Mouse (Mus musculus): ENCODE results near the gene A730061H03Rik.

The A730061H03Rik gene

DNA sequence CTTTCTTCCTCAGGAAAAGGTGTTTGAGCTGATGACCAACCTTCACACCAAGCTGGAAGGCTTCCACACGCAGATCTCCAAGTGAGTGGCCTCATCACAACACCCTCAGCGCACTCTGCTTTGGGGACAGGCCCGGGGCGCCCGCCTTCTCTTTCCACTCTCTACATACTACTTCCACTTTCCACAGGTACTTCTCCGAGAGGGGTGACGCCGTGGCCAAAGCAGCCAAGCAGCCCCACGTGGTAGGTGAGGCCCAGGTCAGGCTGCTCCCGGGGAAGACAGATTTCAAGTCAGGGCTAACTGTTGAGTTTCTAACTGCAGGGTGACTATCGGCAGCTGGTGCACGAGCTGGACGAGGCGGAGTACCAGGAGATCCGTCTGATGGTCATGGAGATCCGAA is 20.5 kb upstream of the A730061H03Rik start:
- DNase-seq = no peak

DNA sequence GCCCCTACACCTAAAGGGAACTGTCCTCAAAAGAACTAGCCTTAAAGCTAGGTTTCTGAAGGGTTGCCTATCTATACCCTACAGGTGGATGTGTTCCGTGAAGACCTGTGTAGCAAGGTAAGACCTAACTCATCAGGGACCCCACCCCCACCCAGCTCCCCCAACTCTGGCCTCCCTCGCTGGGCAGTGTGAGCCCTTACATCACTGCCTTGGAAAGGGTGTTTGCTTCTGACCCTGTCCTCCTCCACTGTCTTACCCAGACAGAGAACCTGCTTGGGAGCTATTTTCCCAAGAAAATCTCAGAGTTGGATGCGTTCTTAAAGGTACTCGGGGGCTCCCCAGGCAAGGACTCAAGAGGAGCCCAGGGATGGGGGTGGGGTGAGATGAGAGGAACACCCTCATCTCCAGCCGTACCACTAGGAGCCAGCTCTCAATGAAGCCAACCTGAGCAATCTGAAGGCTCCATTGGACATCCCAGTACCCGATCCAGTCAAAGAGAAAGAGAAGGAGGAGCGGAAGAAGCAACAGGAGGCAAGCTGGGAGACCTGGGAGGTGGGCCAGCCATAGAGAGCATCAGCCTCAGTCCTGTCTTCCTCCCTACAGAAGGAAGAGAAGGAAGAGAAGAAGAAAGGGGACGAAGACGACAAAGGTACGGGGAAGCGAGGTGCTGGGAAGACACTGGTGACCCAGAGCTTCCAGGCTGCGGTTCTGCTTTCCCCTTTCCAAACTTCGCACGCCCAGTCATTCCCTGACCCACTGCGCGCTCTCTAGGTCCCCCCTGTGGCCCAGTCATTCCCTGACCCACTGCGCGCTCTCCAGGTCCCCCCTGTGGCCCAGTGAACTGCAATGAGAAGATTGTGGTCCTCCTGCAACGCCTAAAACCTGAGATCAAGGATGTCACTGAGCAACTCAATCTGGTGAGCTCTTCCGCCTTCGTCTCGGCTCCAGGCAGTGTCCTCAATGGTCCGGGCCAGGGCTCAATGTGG is 19.6 kb upstream of the A730061H03Rik start:
- DNase-seq = no peak

DNA sequence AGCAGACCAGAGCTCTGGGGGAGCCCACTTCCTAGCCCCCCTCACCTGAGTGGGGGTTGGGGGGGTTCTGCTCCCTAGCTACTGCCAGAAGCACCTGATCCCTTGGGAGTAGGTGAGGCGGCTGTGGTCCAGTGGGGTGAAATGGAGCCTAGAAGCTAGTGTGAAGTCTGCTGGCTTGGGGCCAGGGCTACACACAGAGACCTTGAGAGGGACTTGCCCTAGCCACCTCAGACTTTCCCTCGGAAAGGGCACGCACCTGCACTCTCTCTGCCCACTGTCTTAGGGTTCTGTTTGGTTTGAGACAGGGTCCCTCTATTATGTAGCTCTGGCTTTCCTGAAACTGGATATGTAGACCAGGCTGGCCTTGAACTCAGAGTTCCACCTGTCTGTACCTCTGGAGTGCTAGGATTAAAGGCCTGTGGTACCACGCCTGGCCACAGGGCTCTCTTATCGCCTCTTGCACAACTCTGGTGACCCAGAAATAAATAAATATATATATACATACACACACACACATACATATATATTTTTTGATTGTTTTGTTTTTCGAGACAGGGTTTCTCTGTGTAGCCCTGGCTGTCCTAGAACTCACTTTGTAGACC is 18.6 kb upstream of the A730061H03Rik start:
- peak; percentile 84 for DNase-seq

DNA sequence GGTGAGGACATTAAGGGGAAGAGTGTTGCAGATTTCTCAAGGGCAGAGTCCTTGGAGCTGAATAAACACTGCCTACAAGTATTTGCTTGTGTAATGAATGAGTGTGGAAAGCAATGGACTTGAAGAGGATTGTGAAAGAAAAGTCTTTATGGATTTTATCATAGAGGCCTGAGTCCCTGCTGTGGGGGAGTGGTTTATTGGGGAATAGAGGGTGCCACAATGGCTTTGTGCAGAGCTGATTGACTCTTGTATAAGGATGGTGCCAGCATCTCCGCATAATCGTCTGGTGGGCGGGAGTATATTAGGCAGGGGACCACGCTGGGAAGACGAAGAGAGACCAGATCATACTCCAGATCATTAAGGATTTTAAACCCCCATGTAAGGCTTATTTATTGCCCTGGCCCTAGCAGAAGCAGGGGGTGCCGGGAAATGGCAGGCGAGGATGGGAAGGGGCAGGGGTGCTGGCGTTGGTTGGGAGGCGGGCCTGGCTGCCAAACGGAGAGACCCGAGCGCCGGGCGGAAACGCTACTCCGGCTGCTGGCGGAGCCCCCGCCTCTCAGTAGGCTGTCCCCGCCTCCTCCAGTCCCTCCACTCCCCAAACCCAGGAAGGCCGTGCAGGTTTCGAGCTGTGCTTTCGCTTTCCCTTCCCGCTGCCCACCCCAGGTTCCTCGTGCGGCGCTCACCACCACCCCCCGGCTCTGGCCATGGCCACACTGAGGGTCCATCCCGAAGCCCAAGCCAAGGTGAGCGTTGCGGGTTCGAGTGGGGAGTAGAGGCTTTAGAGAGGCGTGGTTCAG is 17.9 kb upstream of the A730061H03Rik start, which contains the start of gene Psme1:
TSS of gene Psme1 (plus strand) at position 253 of the 797 bp plus-strand sequence.
- DNase-seq = peak; percentile 90

DNA sequence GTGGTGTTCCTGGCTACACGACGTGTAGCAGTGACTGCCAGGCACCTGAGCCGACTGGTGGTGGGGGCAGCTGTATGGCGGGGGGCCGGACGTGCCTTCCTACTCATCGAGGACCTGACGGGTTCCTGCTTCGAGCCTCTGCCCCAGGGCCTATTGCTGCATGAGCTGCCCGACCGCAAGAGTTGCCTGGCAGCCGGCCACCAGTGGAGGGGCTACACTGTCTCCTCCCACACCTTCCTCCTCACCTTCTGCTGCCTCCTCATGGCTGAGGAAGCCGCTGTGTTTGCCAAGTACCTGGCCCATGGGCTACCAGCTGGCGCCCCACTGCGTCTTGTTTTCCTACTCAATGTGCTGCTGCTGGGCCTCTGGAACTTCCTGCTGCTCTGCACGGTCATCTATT is 16.2 kb upstream of the A730061H03Rik start:
- peak; percentile 48 for DNase-seq

DNA sequence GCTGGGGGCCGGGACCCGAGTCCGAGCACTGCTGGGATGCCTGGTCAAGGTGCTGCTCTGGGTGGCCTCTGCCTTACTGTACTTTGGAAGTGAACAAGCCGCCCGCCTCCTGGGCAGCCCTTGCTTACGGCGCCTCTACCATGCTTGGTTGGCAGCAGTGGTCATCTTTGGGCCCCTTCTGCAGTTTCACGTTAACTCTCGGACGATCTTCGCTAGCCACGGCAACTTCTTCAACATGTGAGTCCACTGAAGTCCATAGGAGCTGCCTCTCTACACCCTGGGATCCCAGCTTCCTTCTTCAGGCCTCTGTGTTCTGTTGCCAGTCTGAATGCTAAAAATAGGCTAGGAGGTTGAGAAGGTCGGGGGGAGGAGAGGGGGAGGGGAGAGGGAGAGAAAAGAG is 15.5 kb upstream of the A730061H03Rik start:
- peak; percentile 47 for DNase-seq

DNA sequence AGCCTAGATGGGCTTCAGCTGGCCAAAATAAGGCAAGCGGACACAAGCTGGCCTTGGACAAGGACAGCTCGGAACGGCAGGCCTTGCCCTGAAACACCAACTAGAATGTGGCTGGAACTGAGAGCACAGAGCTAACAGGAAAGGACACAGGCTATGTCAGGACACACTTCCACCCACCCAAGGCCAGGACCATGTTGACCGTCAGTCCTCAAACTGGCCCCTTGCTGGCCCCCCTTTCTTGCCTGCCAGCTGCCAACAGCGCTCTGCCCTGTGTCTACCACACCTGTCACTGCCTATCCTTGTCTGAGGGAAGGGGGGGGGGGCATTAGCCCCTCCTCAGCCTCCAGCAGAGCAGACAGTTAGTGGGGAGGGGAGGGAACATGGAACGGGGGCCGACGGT is 15.1 kb upstream of the A730061H03Rik start, which contains the start of gene Fitm1:
TSS of gene Fitm1 (plus strand) at position 316 of the 400 bp plus-strand sequence.
- DNase-seq = no peak

DNA sequence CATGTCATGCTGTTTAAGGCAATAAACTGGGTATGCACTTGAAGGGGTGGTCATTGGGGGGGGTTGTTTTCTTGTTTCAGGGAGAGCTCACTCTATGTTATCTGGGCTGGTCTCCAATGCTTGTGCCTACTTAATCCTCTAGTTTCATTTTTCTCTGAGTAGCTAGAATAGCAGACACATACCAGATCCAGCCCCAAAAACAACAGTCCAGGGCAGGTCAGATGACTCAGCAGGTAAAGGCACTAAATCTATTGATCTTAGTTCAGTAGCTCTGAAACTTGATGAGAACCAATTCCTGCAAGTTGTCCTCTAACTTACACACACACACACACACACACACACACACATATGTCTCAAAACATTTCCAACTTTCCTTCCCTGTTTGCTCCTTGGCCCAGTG is 11.6 kb upstream of the A730061H03Rik start:
- DNase-seq = no peak

DNA sequence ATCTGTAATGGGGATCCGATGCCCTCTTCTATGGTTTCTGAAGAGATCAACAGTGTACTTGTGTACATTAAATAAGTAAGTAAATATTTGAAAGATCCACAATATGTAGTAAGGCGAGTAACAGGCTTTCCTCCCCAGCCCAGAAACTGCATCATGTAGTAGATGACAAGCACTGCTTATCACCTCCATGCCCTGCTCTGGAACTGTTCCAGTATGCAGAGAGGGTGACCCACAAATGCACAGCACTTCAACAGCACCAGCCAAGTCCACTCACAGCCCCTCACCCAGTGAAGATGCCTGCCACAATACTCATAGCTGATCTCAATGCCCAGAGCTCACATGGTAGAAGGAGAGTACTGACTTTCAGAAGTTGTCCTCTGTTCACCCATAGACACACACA is 10.4 kb upstream of the A730061H03Rik start:
- no peak for DNase-seq

DNA sequence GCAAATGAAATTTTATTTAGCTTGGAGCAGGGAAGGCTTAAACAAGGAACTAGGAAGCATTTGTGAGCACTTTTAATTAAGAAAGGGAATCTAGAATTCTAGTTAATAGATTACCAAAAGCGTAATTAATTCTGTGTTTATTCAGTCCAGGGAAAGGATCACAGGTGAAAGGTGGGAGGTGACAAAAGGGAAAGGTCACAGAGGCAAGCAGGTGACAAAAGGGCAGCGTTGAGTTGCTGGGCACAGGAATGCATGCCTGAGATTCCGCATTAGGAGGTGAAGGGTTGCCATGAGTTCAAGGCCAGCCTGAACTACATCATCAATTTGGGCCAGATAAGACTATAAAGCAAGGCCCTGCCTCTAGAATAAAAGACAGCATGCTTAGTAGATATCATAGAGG is 7.3 kb upstream of the A730061H03Rik start:
- no peak for DNase-seq

DNA sequence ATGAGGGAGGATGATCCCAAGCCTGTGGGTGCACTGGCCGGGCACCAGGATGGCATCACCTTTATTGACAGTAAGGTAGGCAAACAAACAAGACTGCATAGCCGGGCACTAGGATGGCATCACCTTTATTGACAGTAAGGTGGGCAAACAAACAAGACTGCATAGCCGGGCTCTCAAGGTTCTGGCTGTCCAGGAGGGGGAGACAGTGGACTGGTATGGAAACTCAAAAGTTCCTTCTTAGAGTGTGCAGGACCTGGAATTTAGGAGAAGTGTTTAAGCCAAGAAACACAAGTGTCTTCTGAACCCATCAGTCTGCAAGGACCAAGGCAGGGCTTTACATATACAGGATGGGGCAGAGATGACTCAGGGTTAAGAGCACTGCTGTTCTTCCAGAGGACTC is 5.5 kb upstream of the A730061H03Rik start:
- no peak for DNase-seq

DNA sequence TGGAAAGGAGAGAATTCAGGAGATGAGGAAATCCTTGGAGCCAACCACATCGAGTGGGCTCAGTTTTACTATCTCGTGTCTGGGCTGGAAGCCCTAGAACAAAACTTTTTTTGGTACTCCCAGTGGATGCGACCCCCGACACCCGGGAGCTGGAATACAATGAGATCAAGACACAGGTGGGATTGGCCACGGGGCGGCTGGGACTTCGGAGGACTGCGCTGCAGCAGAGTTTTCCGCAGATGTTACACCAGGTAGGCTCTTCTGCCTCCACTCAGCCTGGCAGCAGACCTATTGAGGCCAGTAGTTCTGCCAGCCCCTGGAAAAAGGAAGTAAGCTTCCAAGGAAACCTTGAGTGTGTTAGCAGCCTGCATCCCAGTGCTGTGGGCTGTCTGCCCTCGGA is 3.0 kb upstream of the A730061H03Rik start:
- DNase-seq = no peak

DNA sequence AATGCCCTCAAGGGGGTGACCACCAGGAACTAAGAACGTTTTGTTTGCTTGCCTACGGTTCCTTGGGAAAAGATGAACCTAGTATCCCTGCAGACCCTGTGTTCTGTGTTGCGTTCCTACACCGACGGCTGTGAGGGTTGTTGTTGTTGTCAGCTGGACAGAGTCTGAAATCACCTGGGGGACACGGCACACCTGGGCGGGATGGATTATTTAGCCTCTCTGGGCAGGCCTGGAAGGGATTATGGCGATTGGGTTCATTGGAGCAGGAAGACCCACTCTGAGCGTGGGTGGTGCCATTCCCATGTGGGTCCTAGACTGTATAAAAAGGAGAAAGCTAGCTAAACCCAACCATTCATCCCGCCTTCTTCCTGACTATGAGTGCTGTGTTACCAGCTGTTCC is 1.7 kb upstream of the A730061H03Rik start:
- DNase-seq = no peak

DNA sequence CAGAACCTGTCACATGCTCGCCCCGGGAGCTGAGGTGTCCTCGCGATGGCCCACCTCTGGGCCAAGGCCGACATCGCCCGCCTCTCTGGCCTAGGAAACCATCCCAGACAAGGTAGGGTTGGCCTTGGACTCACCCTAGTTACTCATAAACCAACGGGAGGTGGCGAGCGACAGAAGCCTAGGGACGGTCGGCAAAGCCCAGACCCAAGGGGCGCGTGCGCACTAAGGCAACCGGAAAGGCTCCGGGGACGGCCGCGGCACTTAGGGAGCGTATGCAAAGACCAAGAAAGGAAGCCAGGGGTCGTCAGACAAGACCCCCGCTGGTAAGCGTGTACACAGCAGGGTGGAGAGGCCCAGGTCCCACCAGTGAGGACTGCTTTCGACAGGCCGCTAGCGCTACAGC is 406 bp downstream of the A730061H03Rik start, which contains the start of gene Dcaf11:
TSS of gene Dcaf11 (plus strand) at position 208 of the 403 bp plus-strand sequence.
- DNase-seq = peak; percentile 96

DNA sequence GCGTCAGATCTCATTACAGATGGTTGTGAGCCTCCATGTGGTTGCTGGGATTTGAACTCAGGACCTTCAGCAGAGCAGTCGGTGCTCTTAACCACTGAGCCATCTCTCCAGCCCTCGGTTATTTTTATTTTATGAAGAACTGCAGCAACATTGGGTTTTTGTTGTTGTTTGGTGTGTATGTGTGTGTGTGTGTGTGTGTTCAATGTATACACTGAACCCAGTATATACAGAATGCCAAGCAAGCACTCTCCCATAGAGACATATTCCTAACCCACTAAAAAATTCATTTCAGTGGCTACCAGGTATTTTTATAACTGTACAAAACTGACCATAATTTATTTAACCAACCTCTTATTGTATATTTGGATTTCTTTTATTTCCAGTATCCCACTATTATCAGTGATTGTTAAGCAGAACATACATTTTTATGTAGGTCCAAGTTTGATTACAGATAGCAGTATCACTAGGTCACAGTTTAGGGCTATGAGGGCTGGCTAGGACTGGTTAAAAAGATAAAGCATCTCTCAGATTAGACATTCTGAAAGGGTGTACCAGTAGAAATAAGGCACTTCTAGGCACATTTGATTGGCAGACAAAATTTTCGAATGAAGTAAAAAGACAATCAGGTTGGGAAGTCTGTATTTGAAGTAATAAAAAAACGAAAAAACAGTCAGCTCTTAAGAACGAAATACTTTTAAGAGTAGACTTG is 1.3 kb downstream of the A730061H03Rik start:
- no peak for DNase-seq

DNA sequence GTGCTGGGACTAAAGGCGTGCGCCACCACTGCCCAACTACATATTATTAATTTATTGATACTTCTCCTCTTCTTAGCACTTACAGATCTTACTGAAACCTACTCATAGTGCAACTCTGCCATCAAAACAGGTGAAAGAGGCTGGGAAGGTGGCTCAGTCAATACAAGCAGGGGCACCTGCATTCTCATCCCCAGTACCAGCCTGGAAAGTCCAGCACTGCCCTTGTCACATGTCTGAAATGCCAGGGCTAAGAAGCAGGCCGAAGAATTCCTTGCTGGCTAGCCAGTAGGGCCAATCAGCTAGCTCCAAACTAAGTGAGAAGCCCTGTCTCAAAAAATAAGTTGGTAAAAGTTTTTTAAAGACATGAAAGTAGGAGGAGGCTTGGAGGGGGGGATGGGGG is 2.6 kb downstream of the A730061H03Rik start:
- no peak for DNase-seq

DNA sequence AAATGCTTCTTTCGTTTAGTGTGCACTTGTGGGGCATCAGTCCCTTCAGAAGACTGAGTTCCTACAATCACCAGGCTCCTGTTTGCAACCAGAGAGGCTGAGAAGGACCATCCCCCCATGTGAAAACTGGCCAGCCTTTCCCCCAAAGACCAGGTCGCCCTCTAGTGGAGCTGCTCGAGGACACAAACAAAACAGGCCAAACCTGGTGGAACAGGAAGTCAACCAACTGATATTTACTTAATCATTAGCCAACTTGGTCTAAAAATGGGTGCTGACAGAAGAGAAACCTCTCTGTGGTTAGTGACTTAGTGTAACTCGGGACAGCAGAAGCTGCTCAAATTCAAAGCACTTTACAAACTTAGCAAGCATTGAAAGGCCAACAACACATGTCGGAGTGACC is 3.2 kb downstream of the A730061H03Rik start:
- peak; percentile 92 for DNase-seq

DNA sequence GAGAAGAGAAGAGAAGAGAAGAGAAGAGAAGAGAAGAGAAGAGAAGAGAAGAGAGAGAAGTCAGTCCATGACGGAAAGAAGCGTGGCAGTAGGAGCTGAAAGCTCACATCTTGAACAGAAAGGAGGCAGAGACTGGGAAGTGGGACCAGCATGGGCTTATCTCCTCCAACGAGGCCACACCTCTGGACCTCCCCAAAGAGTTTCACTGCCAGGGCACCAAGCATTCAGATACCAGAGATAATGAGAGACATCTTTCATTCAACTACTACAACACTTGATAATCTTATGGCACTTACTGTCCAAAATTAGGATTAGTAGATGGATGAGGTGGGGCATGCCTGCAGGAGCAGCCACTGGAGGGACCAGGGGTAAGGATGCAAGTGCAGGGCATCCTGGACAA is 4.4 kb downstream of the A730061H03Rik start:
- no peak for DNase-seq

DNA sequence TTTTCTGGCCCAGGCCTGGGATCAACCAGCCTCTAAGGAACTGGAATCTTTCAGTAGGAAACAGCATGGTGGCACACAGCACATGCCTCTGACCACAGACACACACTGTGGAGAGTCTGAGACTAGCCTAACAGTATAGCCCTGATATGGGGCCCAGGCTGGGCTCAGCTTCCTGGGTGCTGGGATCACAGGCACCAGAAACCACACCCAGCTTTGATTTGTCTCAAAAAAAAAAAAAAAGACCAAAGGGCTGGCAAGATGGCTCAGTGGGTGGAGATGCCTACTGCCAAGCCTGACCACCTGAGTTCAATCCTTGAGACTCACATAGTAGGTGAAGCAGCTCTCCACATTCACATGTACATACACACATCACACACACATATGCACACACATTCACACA is 5.6 kb downstream of the A730061H03Rik start:
- DNase-seq = no peak

DNA sequence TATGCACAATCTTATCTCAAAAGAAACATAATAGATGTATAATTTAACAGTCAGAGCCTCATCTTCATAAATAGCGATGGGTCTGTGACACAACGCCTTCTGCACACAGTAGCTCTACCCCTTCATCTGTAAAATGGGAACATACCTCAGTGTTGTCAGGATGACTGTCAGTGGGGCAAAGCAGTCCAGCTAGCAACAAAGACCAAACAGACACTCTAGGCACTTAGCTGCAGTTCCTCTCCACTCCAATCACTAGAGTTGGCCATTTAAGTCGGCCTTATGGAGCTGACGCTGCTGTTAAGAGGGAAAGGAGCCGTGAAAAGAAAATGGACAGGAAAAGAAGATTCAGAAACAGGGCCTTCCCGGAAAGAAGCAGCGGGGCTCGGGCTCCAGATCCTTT is 8.4 kb downstream of the A730061H03Rik start:
- no peak for DNase-seq

DNA sequence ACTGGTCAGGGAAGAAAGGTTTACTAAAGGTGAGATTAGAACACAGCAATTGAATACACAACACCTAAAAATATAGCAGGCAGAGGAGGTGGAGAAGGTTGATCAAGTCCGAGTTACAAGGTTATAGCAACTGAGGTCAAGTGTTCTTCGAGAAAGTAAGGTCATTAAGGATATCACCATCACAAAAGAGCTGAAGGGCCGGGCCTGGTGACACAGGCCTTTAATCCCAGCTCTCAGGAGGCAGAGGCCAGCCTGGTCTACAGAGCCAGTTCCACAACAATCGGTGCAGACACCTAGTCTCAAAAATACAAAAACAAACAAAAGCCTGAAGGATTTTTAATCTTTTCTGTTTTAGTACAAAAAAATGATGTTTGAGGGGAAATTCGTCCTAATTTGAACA is 8.9 kb downstream of the A730061H03Rik start:
- no peak for DNase-seq

DNA sequence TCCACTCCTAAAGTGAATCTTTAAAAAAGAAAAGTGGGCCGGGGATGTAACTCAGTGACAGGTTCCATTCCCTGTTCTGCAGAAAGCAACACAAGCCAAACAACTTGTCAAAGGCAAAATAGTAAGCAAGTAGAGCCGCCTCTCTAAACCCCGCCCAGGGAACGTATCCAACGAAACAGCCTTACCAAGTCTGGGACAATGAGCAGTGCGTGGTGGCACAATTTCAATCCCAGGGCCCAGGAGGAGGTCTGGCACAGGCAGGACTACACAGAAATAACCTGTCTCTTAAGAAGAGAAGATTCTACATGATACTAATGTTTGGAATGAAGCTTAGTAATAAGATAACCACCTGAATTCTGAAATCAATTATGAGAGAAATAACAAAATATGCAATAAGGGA is 10.0 kb downstream of the A730061H03Rik start:
- no peak for DNase-seq
